Mouse (Mus musculus): ENCODE measurements at regions not wholly inside any gene's neighbourhood (a gene's known extent, or its start where the extent isn't known, plus 50 kb on each side); places are given as distances from the start of the nearest gene placed in this dataset.

- TF ChIP-seq POLR2A (IDR thresholded peaks at IDR 0.05; ENCODE audit: extremely low read depth, insufficient read depth, low read length) (no peak), CTCF (IDR thresholded peaks at IDR 0.05; ENCODE audit: low read depth, low read length) (no peak)
Measured at GRCm38 (mm10) chr11:111324453-111325010, 258.6 kb downstream of the Kcnj2 start.
